Mouse (Mus musculus) ES-E14 (cell line): ENCODE results near the gene Ecsit.

Experiments used
- MAFK ChIP-seq: IDR thresholded peaks from 2 replicates; pipeline ENCODE4 v1.6.1; 2014; ENCODE audit warnings: mild to moderate bottlenecking, low read depth, low read length, inconsistent platforms; ENCODE audit not compliant: insufficient read depth
- ZC3H11A ChIP-seq: IDR thresholded peaks from 2 replicates; pipeline ENCODE4 v1.6.1; 2012; ENCODE audit warnings: low read depth, mild to moderate bottlenecking, inconsistent platforms, low read length, borderline replicate concordance

GRCm38 (mm10) chr9:22085022-22085834, at the start of gene Ecsit:
- TF ChIP-seq ZC3H11A, result no peak
- TF ChIP-seq MAFK, result no peak
